Mouse (Mus musculus) brain, adult 2 months (tissue): ENCODE measurements at regions not wholly inside any gene's neighbourhood (a gene's known extent, or its start where the extent isn't known, plus 50 kb on each side); places are given as distances from the start of the nearest gene placed in this dataset.

Experiments used
- DNase-seq: peaks from one replicate; pipeline ENCODE4 v3.0.0; 2011; ENCODE audit warnings: low read depth, low spot score

GRCm38 (mm10) chr6:79099051-79099450, 630.4 kb upstream of the Reg3g start:
- peak; percentile 20 for DNase-seq

DNA sequence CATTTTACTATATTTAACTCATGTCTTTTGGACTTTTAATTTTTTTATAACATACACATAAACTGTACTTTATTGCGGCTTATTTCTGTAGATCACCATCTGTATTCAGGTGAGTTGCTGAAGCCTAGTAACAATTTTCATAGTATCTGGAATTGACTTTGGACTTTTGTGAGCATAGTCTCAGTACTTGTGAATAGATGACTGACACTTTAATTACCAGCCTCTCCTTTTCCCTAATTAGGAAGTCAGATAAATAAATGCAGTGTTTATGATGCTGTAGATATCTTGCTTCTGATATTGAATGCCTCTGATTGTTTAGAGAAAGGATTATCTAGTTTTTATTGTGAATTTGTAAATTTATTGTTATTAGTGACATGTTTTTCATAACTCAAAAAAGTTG, 588.9 kb upstream of the Reg3g start:
- no peak for DNase-seq
